In genomic region chrX:66524891-66525290, GRCm38 (mm10) we compare ENCODE assay signal across 22 mouse cellular contexts.
A peak's percentile ranks its signal among the peaks of the same experiment; 100 is the strongest.
DNase-seq lines count a peak whose midpoint lies in the region; ATAC-seq lines count a peak whose summit lies in the region.
"Had no signal": no experiment of that assay in that cellular context is flagged by ENCODE, and none has a peak within 500 bp of the region (broad histone marks: within the 10 kb centered on the region; RNA-seq: fewer than 3 reads in every experiment).

No protein-coding gene starts in this region.

- H3K9ac ChIP-seq in embryonic facial prominence, embryonic 14.5 days (ENCODE audit: low read depth, low read length): no peak overlapping the region

- H3K27ac ChIP-seq in embryonic facial prominence, embryonic 14.5 days (replicated peaks; ENCODE audit: low read depth, low read length): no peak overlapping the region
- H3K27ac ChIP-seq in embryonic facial prominence, embryonic 10.5 days (replicated peaks): no peak overlapping the region

- H3K27me3 ChIP-seq in embryonic facial prominence, embryonic 14.5 days (replicated peaks; ENCODE audit: control insufficient read depth, insufficient read depth, low read length): no peaks in the 10 kb centered on the region
- no peaks in the 10 kb centered on the region for H3K27me3 ChIP-seq in embryonic facial prominence, embryonic 10.5 days (replicated peaks; ENCODE audit: low read depth, poor library complexity, severe bottlenecking)
- H3K27me3 ChIP-seq: CH12.LX, Patski had no signal

- no peaks in the 10 kb centered on the region for H3K4me1 ChIP-seq in embryonic facial prominence, embryonic 14.5 days (ENCODE audit: control insufficient read depth, insufficient read depth, low read length)
- H3K4me1 ChIP-seq in embryonic facial prominence, embryonic 10.5 days: no peaks in the 10 kb centered on the region

- no peaks in the 10 kb centered on the region for H3K36me3 ChIP-seq in embryonic facial prominence, embryonic 14.5 days (ENCODE audit: control insufficient read depth, insufficient read depth, low read length)
- no peaks in the 10 kb centered on the region for H3K36me3 ChIP-seq in embryonic facial prominence, embryonic 10.5 days (replicated peaks)
- H3K36me3 ChIP-seq: G1E had no signal

- H3K4me3 ChIP-seq in embryonic facial prominence, embryonic 14.5 days (ENCODE audit: low read depth, low read length): no peak overlapping the region
- no peak overlapping the region for H3K4me3 ChIP-seq in embryonic facial prominence, embryonic 10.5 days

- H3K9me3 ChIP-seq in embryonic facial prominence, embryonic 14.5 days (ENCODE audit: control insufficient read depth, low read length): no peaks in the 10 kb centered on the region
- no peaks in the 10 kb centered on the region for H3K9me3 ChIP-seq in embryonic facial prominence, embryonic 10.5 days
- H3K9me3 ChIP-seq: G1E had no signal

- ATAC-seq in embryonic facial prominence, embryonic 14.5 days (ENCODE audit: low read depth): no peak
- ATAC-seq: activated CD4-positive, CD25-positive, alpha-beta regulatory T cell, adult 4 months; CD4-positive, CD25-positive, alpha-beta regulatory T cell, adult 4 months; Patski had no signal

- WGBS in embryonic facial prominence, embryonic 14.5 days: 49% methylated on average over 2 of the region's 2 CpGs
- WGBS in embryonic facial prominence, embryonic 10.5 days: 50% methylated on average over 2 of the region's 2 CpGs

- H3K4me2 ChIP-seq in embryonic facial prominence, embryonic 14.5 days (ENCODE audit: low read depth, low read length): no peak overlapping the region

- DNase-seq in embryonic facial prominence, embryonic 14.5 days (ENCODE audit: low spot score): peak; percentile 6
- no peak for DNase-seq in embryonic facial prominence, embryonic 10.5 days (ENCODE audit: low spot score)
- peak; percentile 63 for DNase-seq in retina, postnatal 1 day
- DNase-seq in retina, embryonic 14.5 days (ENCODE audit: low spot score): no peak
- peak; percentile 77 for DNase-seq in Muller cell, postnatal 12 days (ENCODE audit: inconsistent ontology term)
- DNase-seq in embryo, embryonic 9.5 days (ENCODE audit: extremely low spot score): no peak
- DNase-seq: adrenal gland, adult 2 months; adrenal gland, adult 8-10 months; adrenal gland, postnatal 10 days; adrenal gland, postnatal 14 days; adrenal gland, postnatal 25 days; adrenal gland, postnatal 36 days; B cell, adult 2 months; cerebellum, adult 11 months; cerebellum, adult 11-12 months; cerebellum, adult 18-20 months; cerebellum, adult 2 months had no signal

Comparison
In these comparisons a context has a peak if more than half of its experiments do, and no peak if none do; other contexts are left out.
1. DNase-seq: peak in embryonic facial prominence, embryonic 14.5 days (single experiment), retina, postnatal 1 day (single experiment) and Muller cell, postnatal 12 days (single experiment); none in embryonic facial prominence, embryonic 10.5 days (single experiment), retina, embryonic 14.5 days (single experiment) and embryo, embryonic 9.5 days (single experiment).